22 mouse cellular contexts compared by ENCODE assay signal in the genomic region with DNA sequence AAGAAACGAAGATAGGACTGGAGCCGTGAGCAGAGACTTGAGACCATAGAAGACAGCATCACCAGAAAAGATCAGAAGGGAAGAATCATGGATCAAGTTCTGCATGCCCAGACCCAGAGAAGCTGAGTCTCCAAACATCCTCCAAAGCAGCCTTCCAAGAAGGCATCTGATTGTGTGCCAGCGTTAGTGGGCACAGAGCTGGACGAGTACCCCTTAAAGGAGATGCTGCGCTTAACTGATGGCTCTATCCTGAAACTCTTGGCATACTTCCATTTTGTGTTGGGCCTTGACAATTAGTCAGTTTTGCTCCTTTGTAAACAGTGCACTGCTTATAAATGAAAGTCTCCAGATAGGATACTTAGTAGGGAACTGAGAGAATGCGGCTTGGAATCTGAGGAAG.
"Had no signal": no experiment of that assay in that cellular context is flagged by ENCODE, and none has a peak within 500 bp of the region (broad histone marks: within the 10 kb centered on the region; RNA-seq: fewer than 3 reads in every experiment).

No protein-coding gene starts in this region.

- H3K27ac ChIP-seq: kidney, embryonic 15.5 days; limb, embryonic 10.5 days; limb, embryonic 13.5 days; liver, embryonic 12.5 days; liver, embryonic 15.5 days; macrophage; midbrain, embryonic 13.5 days; neural tube, embryonic 13.5 days; stomach, postnatal 0 days had no signal

- H3K36me3 ChIP-seq: kidney, embryonic 15.5 days; limb, embryonic 10.5 days; limb, embryonic 13.5 days; liver, embryonic 12.5 days; liver, embryonic 15.5 days; midbrain, embryonic 13.5 days; neural tube, embryonic 13.5 days had no signal

- ATAC-seq: intestine, postnatal 0 days; liver, embryonic 12.5 days; midbrain, embryonic 13.5 days had no signal

- H3K9me3 ChIP-seq: kidney, embryonic 15.5 days; limb, embryonic 10.5 days; limb, embryonic 13.5 days; liver, embryonic 12.5 days; liver, embryonic 15.5 days; midbrain, embryonic 13.5 days; neural tube, embryonic 13.5 days had no signal

- H3K4me1 ChIP-seq: kidney, embryonic 15.5 days; limb, embryonic 10.5 days; limb, embryonic 13.5 days; liver, embryonic 12.5 days; liver, embryonic 15.5 days; midbrain, embryonic 13.5 days; neural tube, embryonic 13.5 days had no signal

- H3K4me2 ChIP-seq: kidney, embryonic 15.5 days; limb, embryonic 13.5 days; liver, embryonic 12.5 days; liver, embryonic 15.5 days; midbrain, embryonic 13.5 days; neural tube, embryonic 13.5 days had no signal

- H3K27me3 ChIP-seq: kidney, embryonic 15.5 days; limb, embryonic 13.5 days; liver, embryonic 12.5 days; liver, embryonic 15.5 days; midbrain, embryonic 13.5 days; neural tube, embryonic 13.5 days had no signal

- H3K9ac ChIP-seq: kidney, embryonic 15.5 days; limb, embryonic 13.5 days; liver, embryonic 12.5 days; liver, embryonic 15.5 days; midbrain, embryonic 13.5 days; neural tube, embryonic 13.5 days had no signal

- DNase-seq: kidney, adult 2 months; kidney, postnatal 10 days; kidney, postnatal 36 days; layer of hippocampus, postnatal 36 days; liver; lung, adult 18-20 months; retina, postnatal 1 day; right cerebral cortex, postnatal 4 days; thymus, adult 2 months; thymus, postnatal 14 days; thymus, postnatal 4 days had no signal

- H3K4me3 ChIP-seq: kidney, embryonic 15.5 days; limb, embryonic 10.5 days; limb, embryonic 13.5 days; liver, embryonic 12.5 days; liver, embryonic 15.5 days; midbrain, embryonic 13.5 days; myocyte; neural tube, embryonic 13.5 days had no signal
